Mouse (Mus musculus) T-helper 17 cell (primary cell): Measurements from ENCODE around the gene Bahcc1.

Experiments used
- in situ Hi-C, 2 experiments: fragments of 300-600 bp; cut with MboI, MseI; formaldehyde crosslinking; loops; 1 replicate in 1 of 2; 2 replicates in 1 of 2; pipeline ENCODE4 v1.15.1; 2025; ENCODE audit warnings: high pct_unique_total_duplicates in 2 of 2

The Bahcc1 gene

GRCm38 (mm10) chr11:120206669-120207090, 26.1 kb upstream of the Bahcc1 start:
- in situ Hi-C loops, result no loop called here

GRCm38 (mm10) chr11:120208848-120209247, 23.9 kb upstream of the Bahcc1 start:
- in situ Hi-C loops, result no loop called here

- in situ Hi-C loops, result no loop called here
These were observed 23.3 kb upstream of the Bahcc1 start for GRCm38 (mm10) chr11:120209462-120209861.

DNA sequence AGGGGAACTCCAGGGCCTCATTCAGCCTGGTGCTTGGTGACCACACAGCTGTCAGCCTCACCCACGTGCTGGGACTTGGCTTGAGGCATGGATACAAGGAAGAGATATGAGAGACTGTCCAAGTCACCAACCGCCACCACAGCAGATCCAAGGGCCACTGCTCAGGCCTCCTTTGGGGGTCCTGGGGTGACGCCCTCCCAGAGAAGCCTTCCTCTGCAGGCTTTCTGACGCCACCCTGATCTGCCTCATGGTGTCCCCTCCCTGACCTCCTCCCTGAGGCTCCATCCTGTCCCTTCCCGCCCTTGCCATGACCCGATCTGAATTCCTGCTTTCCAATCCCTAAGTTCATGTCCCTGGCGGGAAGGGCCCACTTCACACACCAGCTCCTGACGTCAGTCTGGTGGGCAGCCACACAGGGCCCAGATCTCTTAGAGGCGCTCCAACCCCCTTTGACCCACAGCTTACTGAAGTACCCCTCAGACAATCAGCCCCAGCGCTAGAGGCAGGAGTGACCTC, 17.0 kb upstream of the Bahcc1 start:
- in situ Hi-C loops, result no loop called here

GRCm38 (mm10) chr11:120216540-120217324, 16.0 kb upstream of the Bahcc1 start:
- in situ Hi-C loops, result no loop called here

DNA sequence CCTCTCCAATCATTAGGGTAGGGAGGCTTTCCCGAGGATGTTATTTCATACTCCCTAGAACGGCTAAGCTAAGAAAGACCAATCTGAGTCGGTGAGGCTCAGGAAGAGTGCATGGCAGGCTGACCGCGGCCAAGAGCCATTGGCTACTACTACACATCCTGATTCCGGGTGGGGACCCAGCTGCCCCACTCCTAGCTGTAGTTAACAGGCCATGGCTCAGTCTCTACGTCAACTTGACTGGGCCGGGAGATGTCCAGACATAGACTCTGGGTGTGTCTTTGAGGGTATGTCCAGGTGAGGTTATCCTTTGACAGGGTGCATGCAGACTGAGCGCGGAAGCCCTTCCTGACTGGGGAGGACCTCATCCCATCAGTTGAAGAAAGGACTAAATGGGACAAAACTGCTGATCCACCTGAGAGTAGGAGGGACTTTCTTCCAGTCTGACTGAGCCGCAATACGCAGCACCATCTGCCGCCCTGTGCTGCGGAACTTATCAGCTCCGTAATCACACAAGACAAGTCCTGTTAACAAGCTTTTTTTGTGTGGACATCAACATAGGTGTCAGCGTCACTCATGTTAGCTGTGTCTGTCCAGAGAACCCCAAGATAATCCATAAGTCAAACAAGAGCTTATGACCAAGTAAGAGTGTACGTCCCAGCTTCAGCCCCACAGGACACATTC, 14.4 kb upstream of the Bahcc1 start:
- in situ Hi-C loops, result no loop called here

DNA sequence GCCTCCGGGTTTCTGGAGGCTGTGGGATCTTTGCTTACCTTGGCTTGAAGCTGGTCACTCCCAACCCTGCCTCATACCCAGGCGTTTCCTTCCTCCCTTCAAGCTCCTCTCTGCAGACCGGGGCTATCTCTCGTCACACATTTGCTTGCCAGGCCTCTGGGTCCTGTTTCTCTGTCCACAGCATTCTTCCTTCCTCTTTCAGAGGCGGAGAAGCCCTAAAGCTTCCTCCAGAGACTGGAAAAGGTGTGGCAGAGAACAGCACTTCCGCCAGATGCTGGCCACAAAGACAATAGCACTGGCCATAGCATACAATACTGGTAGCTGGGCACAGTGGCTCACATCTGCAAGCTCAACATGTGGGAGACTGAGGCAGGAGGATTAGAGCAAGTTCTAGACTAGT, 13.8 kb upstream of the Bahcc1 start:
- in situ Hi-C loops, result no loop called here

DNA sequence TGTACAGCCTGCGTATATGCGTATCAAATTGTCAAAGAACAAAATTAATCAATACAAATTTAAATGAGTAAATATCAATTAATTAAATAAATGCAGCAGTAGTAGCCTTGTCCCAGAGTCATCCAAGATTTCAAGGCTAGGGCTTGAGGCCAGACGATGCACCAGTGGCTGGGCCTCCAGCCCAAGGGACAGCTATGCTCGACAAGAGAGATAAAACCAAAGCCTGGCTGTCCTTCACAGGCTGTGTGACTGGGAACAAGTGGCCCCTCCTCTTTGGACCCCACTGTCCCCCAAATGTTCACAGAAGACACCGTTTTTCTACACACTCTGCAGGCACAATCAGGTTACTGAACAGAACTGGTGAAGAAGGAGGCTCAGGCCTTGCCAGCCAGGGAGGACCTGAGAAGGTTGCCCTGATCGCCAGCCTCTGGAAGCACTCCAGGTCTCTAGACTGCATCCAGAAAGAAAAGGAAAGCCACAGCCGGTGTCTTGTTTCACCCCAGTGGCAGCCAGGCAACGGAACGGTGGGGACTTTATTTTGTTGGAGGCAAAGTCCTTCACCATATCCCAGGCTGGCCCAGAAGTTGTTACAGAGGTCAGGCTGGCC, 12.7 kb upstream of the Bahcc1 start:
- in situ Hi-C loops, result no loop called here

DNA sequence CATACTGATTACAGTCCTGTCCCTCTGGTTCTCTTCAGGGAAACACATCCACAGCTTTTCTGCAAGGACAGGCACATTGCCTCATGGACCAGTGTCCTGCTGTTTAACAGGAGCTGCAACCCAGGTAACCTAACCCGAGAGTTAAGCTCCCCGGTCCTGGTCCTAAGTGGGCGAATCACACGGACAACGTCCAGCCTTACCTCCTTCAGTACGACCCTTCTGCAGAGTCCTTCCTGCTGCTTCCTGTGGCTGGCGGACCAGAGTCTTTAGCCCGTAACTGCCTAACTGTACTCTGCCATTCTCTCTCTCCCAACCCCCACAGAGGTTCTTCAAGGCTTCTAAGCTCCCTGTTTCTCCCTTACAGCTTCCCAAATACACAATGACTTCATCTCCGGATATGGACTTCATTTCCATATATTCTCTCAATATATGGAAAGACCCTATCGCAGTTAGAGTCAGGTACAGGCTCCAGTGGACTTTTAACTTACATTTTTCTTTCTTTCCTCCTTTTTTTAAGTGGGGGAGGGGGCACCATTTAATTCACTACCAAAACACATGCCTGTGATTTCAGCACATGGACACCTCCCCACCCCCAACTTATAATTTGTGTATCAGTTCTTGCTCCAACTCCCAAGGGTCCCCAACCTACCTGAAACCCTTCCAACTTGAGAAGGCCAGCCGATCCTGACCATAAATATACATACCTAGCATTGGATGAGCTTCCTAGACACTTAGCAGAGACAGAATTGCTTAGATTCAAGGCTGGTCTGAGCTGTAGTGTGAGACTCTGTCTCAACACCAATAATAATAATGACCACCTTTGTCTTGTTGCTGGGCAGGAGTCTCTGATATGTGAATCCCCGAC, 11.6 kb upstream of the Bahcc1 start:
- in situ Hi-C loops, result no loop called here

GRCm38 (mm10) chr11:120222425-120223104, 10.2 kb upstream of the Bahcc1 start:
- in situ Hi-C loops, result no loop called here

DNA sequence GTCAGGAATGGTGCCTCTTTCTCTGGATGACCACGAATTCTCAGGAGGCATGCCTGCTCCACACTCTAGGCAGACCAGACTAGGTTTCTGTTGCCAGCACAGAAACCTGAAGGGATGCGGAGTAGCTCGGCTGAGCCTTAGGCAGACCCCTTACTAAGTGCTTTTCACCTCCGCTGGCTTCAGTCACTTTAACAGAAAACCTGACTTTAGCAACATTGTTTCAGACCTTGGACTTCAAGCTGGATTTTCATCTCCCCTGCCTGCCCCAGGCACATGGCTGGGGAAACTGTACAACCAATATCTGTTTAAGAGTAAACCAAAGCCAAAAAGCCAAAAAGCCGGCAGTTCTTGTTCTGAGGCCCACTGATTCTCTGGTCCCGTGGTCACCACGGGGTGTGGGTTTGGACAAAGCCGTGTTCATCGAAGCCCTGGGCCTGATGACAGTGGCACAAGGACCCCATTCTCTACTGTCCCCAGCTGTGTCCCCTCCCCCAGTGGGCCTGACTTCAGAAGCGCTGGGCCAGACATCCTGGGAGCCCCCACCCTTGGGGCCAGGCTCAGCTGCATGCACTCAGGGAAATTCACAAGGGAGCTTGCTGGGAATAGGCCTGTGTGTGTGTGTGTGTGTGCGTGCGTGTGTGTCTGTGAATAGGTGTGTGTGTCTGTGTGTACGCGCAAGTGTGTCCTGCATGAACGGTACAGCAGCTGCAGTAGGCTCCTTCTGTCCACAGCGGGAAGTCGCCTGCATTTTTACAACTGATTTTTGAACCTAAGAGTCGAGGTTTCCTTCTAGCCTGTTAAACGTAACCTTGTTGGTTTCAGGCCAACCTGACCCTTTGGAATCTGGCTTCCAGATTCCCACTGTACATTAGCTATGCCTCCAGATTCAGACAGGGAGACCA, 8.9 kb upstream of the Bahcc1 start:
- in situ Hi-C loops, result no loop called here

DNA sequence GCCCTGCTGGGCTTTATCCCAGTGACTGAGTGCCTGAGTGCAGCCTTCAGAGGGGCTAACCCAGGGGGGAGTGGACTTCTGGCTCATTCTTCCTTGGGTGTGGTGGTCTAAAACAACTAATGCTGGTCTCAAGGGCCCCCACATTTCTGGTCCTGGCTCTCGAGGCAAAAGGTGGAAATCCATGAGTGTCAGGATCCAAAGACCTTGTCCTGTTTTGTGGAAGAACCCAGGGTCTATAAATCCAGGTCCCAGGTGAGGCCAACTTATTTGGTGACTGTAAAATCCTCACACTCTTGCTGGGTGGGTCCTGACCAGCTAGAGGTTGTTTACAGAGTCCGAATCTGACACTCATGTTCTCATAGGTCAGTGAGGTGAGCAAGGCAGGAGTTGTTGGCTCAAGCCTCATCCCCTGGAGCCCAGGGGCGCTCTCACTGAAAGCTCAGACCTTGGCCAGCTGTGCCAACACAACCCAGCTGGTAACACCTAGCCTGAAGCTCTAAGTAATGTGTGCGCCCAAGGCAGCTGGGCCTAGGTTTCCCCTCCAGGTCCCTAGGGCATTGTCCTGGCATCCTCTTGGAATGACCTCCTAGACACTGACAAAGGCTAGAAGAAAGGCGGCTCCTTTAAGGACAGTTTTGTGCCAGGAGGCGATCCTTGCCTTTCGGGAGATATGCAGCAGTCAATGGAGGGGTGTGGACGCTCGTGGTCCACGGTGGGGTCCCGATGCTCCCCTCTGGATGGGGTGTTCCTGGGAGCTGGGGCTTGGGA, 8.1 kb upstream of the Bahcc1 start:
- in situ Hi-C loops, result no loop called here

DNA sequence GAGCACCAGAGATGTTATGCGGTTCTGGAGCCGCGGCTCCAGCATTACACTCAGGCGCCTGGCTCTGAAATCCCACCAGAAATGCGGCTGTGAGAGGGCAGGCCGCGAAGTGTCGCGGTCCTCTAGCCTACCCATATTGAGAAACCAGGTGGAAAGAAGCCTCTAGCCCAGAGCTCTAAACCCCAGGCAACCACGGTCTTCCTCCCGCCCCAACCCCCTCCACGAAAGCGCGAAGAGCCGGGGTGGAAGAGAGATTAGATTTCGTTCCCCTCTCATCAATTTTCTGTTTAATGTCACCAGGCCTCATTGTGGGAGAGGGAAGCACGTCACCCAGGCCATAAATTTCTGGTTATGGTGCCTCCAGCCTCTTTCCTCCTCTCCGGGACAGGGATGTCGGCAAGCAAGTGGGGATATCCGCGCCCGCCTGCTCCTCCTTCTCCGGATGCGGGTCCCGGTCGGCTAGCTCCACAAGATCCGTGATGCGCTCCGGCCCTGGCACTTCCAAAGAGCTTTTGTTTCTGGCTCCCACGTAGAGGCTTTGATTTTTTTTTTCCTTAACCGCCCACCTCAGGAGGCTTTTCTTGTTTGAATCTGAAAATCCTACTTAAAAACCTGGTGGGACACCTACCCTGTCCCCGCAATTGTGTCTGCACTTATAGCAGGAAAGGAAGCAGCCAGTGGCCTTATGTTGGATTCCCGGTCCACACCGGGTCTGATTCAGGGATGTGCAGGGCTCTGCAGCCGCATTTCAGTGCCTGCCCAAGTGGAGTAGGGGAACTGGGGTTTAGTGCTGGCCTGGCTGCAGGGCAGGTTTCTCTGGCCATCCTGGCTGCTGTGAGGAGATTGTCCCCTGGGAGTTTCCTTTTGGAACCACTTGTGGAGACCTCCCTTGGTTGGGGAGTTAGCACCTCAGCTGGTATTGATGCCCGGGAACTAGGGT, 7.2 kb upstream of the Bahcc1 start:
- in situ Hi-C loops, result no loop called here

DNA sequence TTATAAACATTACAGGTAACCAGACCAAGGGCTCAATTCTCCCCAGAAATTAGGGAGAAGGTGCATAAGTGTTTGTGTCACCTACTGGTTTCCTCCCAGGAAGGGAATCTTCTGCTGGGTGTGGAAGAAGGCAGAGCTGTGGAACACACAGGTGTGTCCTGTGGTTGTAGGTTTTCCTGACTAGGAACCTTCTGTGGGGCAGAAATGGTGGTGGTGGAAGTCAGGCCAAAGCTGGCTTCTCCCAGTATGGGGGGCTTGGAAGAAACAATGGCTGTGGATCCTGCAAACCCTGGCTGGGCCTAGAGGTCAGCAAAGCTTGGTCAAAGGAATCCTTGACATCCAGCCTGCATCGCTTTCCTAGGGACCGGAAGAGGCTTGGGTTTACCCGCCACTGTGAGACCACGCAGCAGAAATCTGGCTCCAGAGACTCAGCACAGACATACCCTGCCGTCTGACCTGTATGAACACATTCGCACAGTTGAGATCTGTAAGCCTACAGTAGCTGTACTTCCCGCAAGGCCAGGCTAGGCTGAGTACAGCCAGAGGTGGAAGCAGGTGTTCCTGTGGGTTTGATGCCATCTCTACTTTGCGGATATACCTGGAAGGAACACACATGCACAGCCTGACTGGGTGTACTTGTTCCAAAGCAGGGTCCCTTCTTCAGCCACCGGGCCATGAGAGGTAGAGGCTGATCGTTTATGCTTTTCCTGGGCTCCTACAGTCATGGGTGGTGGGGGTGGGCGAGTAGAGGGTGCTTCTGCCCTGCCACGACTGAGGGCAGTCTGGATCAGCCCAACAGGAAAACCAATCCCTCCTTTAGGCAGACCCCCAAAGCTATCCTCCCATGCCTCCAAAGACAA, 6.1 kb upstream of the Bahcc1 start:
- in situ Hi-C loops, result no loop called here

- in situ Hi-C loops, result no loop called here
These were observed 5.1 kb upstream of the Bahcc1 start for GRCm38 (mm10) chr11:120227571-120228051.

GRCm38 (mm10) chr11:120228116-120228890, 4.4 kb upstream of the Bahcc1 start:
- in situ Hi-C loops, result no loop called here
